Mouse (Mus musculus) lung, postnatal 14 days (tissue): ENCODE results near the gene Gm10309.
"Not testable (repeated sequence)": the region's sequence is repeated elsewhere in the genome, so short reads cannot be mapped to it uniquely, and the experiment has no call there.

Experiments used
- DNase-seq: peaks from one replicate; pipeline ENCODE4 v3.0.0; 2021

Gm10309 gene

GRCm38 (mm10) chr17:86508212-86508490, 3.1 kb upstream of the Gm10309 start:
- no peak for DNase-seq

GRCm38 (mm10) chr17:86507342-86508211, 2.5 kb upstream of the Gm10309 start:
- peak; percentile 50 for DNase-seq

- DNase-seq: no peak
Observed at GRCm38 (mm10) chr17:86506881-86507280, 1.8 kb upstream of the Gm10309 start.

- DNase-seq: no peak
Observed at GRCm38 (mm10) chr17:86503208-86503897, 1.7 kb downstream of the Gm10309 start.

- DNase-seq: no peak
Observed at GRCm38 (mm10) chr17:86501393-86501792, 3.6 kb downstream of the Gm10309 start.

- peak; percentile 79 for DNase-seq
Observed at GRCm38 (mm10) chr17:86499359-86500045, 5.5 kb downstream of the Gm10309 start.

GRCm38 (mm10) chr17:86497302-86497701, 7.7 kb downstream of the Gm10309 start:
- DNase-seq: no peak

- DNase-seq: peak; percentile 75
Observed at GRCm38 (mm10) chr17:86496123-86496771, 8.8 kb downstream of the Gm10309 start.

GRCm38 (mm10) chr17:86494895-86495294, 10.1 kb downstream of the Gm10309 start:
- no peak for DNase-seq

GRCm38 (mm10) chr17:86494494-86494893, 10.5 kb downstream of the Gm10309 start:
- DNase-seq: no peak

- DNase-seq: no peak
Observed at GRCm38 (mm10) chr17:86493891-86494420, 11.1 kb downstream of the Gm10309 start.

GRCm38 (mm10) chr17:86492376-86492775, 12.7 kb downstream of the Gm10309 start:
- no peak for DNase-seq

GRCm38 (mm10) chr17:86489827-86490226, 15.2 kb downstream of the Gm10309 start:
- DNase-seq: no peak

- DNase-seq: no peak
Observed at GRCm38 (mm10) chr17:86487450-86487849, 17.6 kb downstream of the Gm10309 start.

GRCm38 (mm10) chr17:86486657-86487056, 18.4 kb downstream of the Gm10309 start:
- DNase-seq: no peak

GRCm38 (mm10) chr17:86484087-86484737, 20.8 kb downstream of the Gm10309 start:
- peak; percentile 92 for DNase-seq

GRCm38 (mm10) chr17:86482675-86483074, 22.4 kb downstream of the Gm10309 start:
- no peak for DNase-seq

GRCm38 (mm10) chr17:86479406-86479805, 25.6 kb downstream of the Gm10309 start:
- DNase-seq: no peak

GRCm38 (mm10) chr17:86477401-86477800, 27.6 kb downstream of the Gm10309 start:
- not testable (repeated sequence) for DNase-seq

- peak; percentile 45 for DNase-seq
Observed at GRCm38 (mm10) chr17:86476674-86477073, 28.4 kb downstream of the Gm10309 start.

GRCm38 (mm10) chr17:86471684-86472083, 33.3 kb downstream of the Gm10309 start:
- peak; percentile 63 for DNase-seq

GRCm38 (mm10) chr17:86470160-86470559, 34.9 kb downstream of the Gm10309 start:
- no peak for DNase-seq
